Mouse (Mus musculus) midbrain, embryonic 14.5 days (tissue): Measurements from ENCODE around the gene Gm49416. TPM values are rescaled to one million over a fixed set of nuclear protein-coding genes. Genes with fewer than 3 reads are reported as not detected.
A peak's percentile ranks its signal among the peaks of the same experiment; 100 is the strongest.

Experiments
- ATAC-seq: fragments of 200-750 bp; cut with Nextera tagmentation; 2 replicates; pipeline ENCODE4 v1.8.0; 2017; ENCODE audit warnings: moderate number of reproducible peaks, moderate library complexity; ENCODE audit not compliant: low FRiP score, low TSS enrichment
- DNase-seq: peaks from one replicate; pipeline ENCODE4 v3.0.0-alpha.2; 2015
- H3K27ac ChIP-seq: fragments of 300-500 bp; sonication (generic); replicated peaks from 2 replicates; pipeline ENCODE4 v1.5.1; 2014; ENCODE audit warnings: mild to moderate bottlenecking, low read depth, low read length, moderate library complexity
- H3K27me3 ChIP-seq: fragments of 300-500 bp; sonication (generic); 2 replicates; pipeline ENCODE4 v1.6.1; 2014; ENCODE audit warnings: low read length, control low read depth, mixed read lengths; ENCODE audit not compliant: control insufficient read depth, insufficient read depth
- H3K36me3 ChIP-seq: fragments of 300-500 bp; sonication (generic); 2 replicates; pipeline ENCODE4 v1.6.1; 2014; ENCODE audit warnings: low read length, control low read depth; ENCODE audit not compliant: control insufficient read depth, insufficient read depth
- H3K4me1 ChIP-seq: fragments of 300-500 bp; sonication (generic); 2 replicates; pipeline ENCODE4 v1.6.1; 2014; ENCODE audit warnings: mild to moderate bottlenecking, antibody characterized with exemption, low read length, control low read depth; ENCODE audit not compliant: control insufficient read depth, insufficient read depth
- H3K4me2 ChIP-seq: fragments of 300-500 bp; sonication (generic); 2 replicates; pipeline ENCODE4 v1.6.1; 2014; ENCODE audit warnings: mild to moderate bottlenecking, low read length, moderate library complexity
- H3K4me3 ChIP-seq: fragments of 300-500 bp; sonication (generic); replicated peaks from 2 replicates; pipeline ENCODE4 v1.5.1; 2014; ENCODE audit warnings: low read depth, low read length
- H3K9ac ChIP-seq: fragments of 300-500 bp; sonication (generic); replicated peaks from 2 replicates; pipeline ENCODE4 v1.6.1; 2014; ENCODE audit warnings: mild to moderate bottlenecking, low read length, moderate library complexity
- H3K9me3 ChIP-seq: fragments of 300-500 bp; sonication (generic); 2 replicates; pipeline ENCODE4 v1.6.1; 2016; ENCODE audit warnings: low read length, control low read depth, mixed read lengths; ENCODE audit not compliant: control insufficient read depth
- WGBS: fragments of 180-500 bp; shearing (Covaris S2); extraction: QIAGEN DNeasy Blood & Tissue Kit; methylation state at CpG from one replicate; pipeline ENCODE4 v1.1.7; 2014; 5-methylcytosine and 5-hydroxymethylcytosine counted together
- polyA plus RNA-seq: library from polyadenylated mRNA; unstranded; fragments of >200 nt; fragmentation: Nextera tagmentation; extraction: Ambion mirVana; gene quantifications from 2 replicates; pipeline ENCODE4 v1.2.1, GENCODE M21; 2014

Gm49416 gene
- polyA plus RNA-seq, 1 experiment from 2014 or later, result 0.30 TPM

GRCm38 (mm10) chr19:8871267-8872186, 17.2 kb upstream of the Gm49416 start, which contains the start of gene Ubxn1:
TSS of gene Ubxn1 (plus strand) at chr19:8871496.
- peak; percentile 97 for ATAC-seq
- H3K36me3 ChIP-seq, result peaks cover 32% of the 10 kb centered on the region
- H3K9me3 ChIP-seq, result no peaks in the 10 kb centered on the region
- WGBS, result under 1% methylated on average over 59 of the region's 59 CpGs
- peak within 1 kb of the TSS; percentile 95 for H3K4me3 ChIP-seq
- peak within 1 kb of the TSS; percentile 77 for H3K27ac ChIP-seq
- H3K4me2 ChIP-seq, result peak within 1 kb of the TSS; percentile 84
- H3K9ac ChIP-seq, result peak within 1 kb of the TSS; percentile 93
- H3K27me3 ChIP-seq, result no peaks in the 10 kb centered on the region
- H3K4me1 ChIP-seq, result peaks cover 8% of the 10 kb centered on the region
- peak; percentile 96 for DNase-seq

GRCm38 (mm10) chr19:8872266-8872840, 16.4 kb upstream of the Gm49416 start:
- peak overlapping the region; percentile 93 for H3K9ac ChIP-seq

GRCm38 (mm10) chr19:8875031-8875430, 13.7 kb upstream of the Gm49416 start:
- Histone ChIP-seq H3K4me3 (no peak overlapping the region), H3K27me3 (no peaks in the 10 kb centered on the region), H3K36me3 (peaks cover 52% of the 10 kb centered on the region), H3K9me3 (no peaks in the 10 kb centered on the region), H3K9ac (no peak overlapping the region), H3K27ac (no peak overlapping the region), H3K4me1 (peaks cover 13% of the 10 kb centered on the region), H3K4me2 (no peak overlapping the region)
- ATAC-seq (no peak), DNase-seq (no peak)
- WGBS, result 98% methylated on average over 7 of the region's 7 CpGs

More at GRCm38 (mm10) chr19:8872266-8872840, 16.4 kb upstream of the Gm49416 start:
- Histone ChIP-seq H3K4me2 (peak overlapping the region; percentile 84), H3K27ac (peak overlapping the region; percentile 77), H3K4me3 (peak overlapping the region; percentile 95), H3K4me1 (peaks cover 8% of the 10 kb centered on the region), H3K27me3 (no peaks in the 10 kb centered on the region), H3K9me3 (no peaks in the 10 kb centered on the region), H3K36me3 (peaks cover 39% of the 10 kb centered on the region)
- DNase-seq (no peak), ATAC-seq (no peak)
- WGBS, result 79% methylated on average over 10 of the region's 10 CpGs

GRCm38 (mm10) chr19:8880311-8881033, 8.3 kb upstream of the Gm49416 start, which contains the start of gene Uqcc3:
TSS of gene Uqcc3 (minus strand) at chr19:8880923.
- Histone ChIP-seq H3K36me3 (peaks cover 30% of the 10 kb centered on the region), H3K4me1 (peaks cover 10% of the 10 kb centered on the region; the same call in 1 of the 2 replicates), H3K27ac (peak within 1 kb of the TSS; percentile 87), H3K4me3 (peak within 1 kb of the TSS; percentile 72), H3K9ac (peak within 1 kb of the TSS; percentile 88), H3K27me3 (no peaks in the 10 kb centered on the region), H3K9me3 (no peaks in the 10 kb centered on the region), H3K4me2 (peak within 1 kb of the TSS; percentile 91)
- ATAC-seq (peak; percentile 96), DNase-seq (peak; percentile 92)
- WGBS, result under 1% methylated on average over 42 of the region's 42 CpGs

GRCm38 (mm10) chr19:8881034-8881392, 7.7 kb upstream of the Gm49416 start:
- Histone ChIP-seq H3K4me3 (peak overlapping the region; percentile 72), H3K4me1 (peaks cover 10% of the 10 kb centered on the region; the same call in 1 of the 2 replicates), H3K4me2 (peak overlapping the region; percentile 91), H3K9me3 (no peaks in the 10 kb centered on the region), H3K27ac (peak overlapping the region; percentile 87; the same call in 1 of the 2 replicates), H3K27me3 (no peaks in the 10 kb centered on the region), H3K36me3 (peaks cover 24% of the 10 kb centered on the region), H3K9ac (peak overlapping the region; percentile 88; the same call in 1 of the 2 replicates)
- ATAC-seq (no peak), DNase-seq (no peak)
- 12% methylated on average over 3 of the region's 3 CpGs for WGBS

- Histone ChIP-seq H3K4me2 (no peak within 1 kb of the TSS), H3K27ac (no peak within 1 kb of the TSS), H3K4me1 (peaks cover 18% of the 10 kb centered on the region), H3K9me3 (no peaks in the 10 kb centered on the region), H3K27me3 (no peaks in the 10 kb centered on the region), H3K36me3 (peaks cover 4% of the 10 kb centered on the region; the same call in 1 of the 2 replicates), H3K9ac (no peak within 1 kb of the TSS), H3K4me3 (no peak within 1 kb of the TSS)
- DNase-seq (no peak), ATAC-seq (no peak)
- 65% methylated on average over 3 of the region's 3 CpGs for WGBS
Measured at GRCm38 (mm10) chr19:8883616-8884015, 5.1 kb upstream of the Gm49416 start, which contains the start of the genes Lbhd1 and Gm49403. TSS of gene Lbhd1 (plus strand) at chr19:8883732. TSS of gene Gm49403 (plus strand) at chr19:8883930.

DNA sequence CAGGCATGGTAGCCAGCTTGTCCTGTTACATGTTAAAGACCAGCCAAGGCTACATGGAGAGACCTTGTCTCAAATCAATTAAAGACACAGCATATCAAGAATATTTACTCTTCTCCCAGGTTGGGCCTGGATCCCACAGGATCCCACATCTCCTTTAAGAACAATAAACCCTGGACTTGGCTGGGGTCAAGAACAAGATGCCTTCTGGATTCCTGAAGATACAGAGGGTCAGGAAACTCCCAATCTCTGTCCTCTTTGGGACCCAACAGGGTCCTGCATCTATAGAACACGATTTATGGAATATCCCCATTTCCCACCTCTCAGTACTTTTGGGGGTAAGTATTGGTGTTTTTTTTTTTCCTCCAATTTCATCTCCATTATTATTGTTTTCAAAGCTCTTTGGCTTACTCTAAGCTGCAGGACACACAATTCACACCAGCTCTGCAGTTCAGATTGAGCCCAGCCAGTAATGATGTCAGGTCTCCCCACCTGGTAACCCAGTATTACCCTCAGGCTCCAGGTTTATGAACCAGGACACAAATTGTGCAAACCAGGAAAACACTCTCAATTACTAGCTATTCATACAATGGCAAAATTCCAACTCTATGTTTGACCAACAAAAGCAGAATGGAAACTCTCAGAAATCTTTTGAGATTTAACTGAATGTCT, 1.7 kb upstream of the Gm49416 start:
- Histone ChIP-seq H3K9ac (no peak overlapping the region), H3K9me3 (no peaks in the 10 kb centered on the region), H3K4me2 (no peak overlapping the region), H3K27me3 (no peaks in the 10 kb centered on the region), H3K36me3 (peaks cover 3% of the 10 kb centered on the region), H3K4me3 (no peak overlapping the region), H3K4me1 (peaks cover 15% of the 10 kb centered on the region), H3K27ac (no peak overlapping the region)
- ATAC-seq (no peak), DNase-seq (no peak)
- WGBS, result 54% methylated on average over 1 of the region's 1 CpGs
